Mouse (Mus musculus): ENCODE results near the gene Gm21988. TPM values are rescaled to one million over a fixed set of nuclear protein-coding genes. Genes with fewer than 3 reads are reported as not detected.

The Gm21988 gene
- total RNA-seq, 2 experiments from 2014 or later: 7.2 to 7.9 TPM

DNA sequence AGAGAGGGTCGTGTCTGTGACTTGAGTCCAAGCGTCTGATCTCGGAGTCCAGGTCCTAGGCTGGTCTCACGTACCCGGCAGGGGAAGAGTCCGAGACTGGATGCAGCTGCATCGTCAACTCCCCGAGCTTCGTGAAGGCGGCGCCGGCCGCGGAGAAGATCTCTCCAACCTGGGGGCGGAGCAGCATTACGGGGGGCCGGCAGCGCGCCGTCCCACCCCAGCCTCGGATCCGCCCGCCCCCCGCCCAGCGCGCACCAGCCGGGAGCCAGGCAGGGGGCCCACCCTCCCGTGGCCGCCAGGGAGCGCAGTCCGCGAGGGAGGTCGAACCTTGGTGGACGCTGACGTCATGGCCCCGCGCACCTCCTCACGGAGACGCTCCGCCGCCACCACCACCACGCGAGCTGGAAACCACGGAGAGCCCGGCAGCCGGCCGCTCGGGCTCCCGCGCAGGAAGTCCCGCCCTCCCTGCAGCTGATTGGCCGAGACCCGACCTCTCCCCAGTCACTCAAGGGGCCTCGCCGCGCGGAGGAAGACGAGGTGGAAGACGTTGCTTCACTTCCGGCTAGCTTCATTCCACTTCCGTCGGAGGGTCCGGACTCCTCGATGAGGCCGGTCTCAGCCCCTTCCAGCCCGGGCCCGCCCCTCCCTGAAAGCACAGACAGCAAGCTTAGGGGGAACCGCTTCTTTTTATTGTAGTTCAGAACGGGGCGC lies 2.0 kb downstream of the Gm21988 start, which contains the start of gene 0610010K14Rik:
Gene 0610010K14Rik, minus strand, starts transcription at position 458 of the 711 bp plus-strand sequence.
- peak; percentile 98 for DNase-seq (ENCODE audit: low spot score in 2 of 2)

DNA sequence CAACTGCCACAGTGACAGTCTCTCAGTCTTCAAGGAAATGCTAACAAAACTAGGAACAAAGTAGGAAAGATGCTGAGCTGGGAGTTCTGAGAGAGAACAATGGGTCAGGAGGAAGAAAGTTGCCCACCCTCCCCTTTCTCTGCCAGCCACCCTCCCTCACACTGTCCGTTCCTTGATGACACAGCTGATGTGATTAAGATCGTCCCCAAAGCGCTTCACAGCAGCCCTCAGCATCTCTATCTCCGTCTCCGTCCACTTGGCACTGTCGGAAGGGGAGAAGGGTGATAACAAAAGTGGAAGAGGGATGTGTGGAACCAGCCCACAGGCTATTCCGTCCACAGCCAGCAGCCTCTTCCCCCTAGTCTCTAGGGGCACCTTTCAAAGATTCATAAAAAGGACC lies 2.9 kb downstream of the Gm21988 start:
- peak in 1 of 2 experiments; percentile 31 for DNase-seq (ENCODE audit: low spot score in 2 of 2)

DNA sequence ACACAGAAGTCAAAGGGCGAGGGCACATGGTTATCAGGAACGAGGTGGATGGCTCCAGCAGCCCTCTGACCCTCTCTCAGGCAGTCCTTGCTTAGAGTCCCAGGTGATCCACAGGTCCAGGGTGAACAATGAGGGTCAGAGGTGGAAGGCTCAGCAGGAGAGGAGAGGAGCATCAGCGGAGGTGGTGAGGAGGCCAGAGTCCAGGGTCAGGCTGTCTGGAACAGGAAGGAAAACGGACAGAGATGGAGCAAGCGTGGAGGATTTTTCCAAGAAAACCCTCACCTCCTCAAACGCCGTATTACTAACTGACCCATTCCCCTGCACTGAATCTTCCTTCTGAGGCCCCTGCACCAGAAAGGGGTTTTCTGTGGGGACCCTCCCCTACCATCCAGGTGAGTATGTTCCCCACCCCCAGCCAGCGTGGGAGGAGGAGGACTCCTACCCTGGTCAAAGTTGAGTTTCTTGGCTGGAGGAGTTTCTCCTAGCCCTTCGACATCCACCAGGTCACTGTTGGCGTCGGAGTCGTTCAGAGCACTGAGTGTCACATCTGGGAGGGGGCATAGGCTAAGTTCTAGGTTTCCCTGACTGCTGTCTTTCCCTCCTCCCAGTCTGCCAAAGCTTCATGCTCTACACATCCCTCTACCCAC lies 4.3 kb downstream of the Gm21988 start:
- DNase-seq (ENCODE audit: low spot score in 2 of 2): no peak

DNA sequence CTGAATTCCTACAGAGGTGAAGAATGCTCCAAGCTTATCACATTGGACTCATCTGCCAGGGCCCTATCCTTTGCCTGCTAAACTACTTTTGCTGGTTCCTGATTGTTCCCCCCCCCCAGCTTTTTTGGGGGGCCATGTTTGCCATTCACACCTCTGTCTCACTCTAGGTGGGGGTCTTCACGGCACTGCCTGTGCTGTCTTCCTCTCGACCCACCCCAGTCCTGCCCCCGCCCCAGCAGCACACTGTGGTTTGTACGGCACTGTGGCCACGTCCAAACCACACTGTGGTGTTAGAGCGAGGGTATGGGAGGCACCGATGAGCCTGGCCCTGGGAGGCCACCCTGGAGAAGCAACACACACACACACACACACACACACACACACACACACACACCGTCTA lies 5.1 kb downstream of the Gm21988 start:
- no peak for DNase-seq (ENCODE audit: low spot score in 2 of 2)

DNA sequence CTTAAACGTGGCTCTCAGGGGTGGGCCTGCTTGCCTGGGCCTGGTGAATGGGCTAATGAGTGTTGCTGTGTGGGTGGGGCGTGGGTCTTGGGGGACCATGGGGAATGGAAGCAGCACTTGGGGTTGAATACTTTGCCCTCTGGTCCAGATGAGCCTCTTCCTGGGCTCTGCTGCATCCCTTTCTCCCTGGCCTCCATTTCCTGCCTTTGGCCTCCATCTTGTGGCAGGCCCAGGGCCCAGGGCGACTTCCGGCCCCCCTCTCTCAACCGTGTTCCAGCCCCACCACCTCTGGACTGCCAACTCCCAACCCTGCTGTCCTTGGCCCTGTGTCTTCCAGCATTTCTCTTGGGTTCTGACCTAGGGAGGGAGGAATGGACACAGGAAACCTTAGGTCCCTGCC lies 5.6 kb downstream of the Gm21988 start:
- DNase-seq (ENCODE audit: low spot score in 2 of 2): no peak

DNA sequence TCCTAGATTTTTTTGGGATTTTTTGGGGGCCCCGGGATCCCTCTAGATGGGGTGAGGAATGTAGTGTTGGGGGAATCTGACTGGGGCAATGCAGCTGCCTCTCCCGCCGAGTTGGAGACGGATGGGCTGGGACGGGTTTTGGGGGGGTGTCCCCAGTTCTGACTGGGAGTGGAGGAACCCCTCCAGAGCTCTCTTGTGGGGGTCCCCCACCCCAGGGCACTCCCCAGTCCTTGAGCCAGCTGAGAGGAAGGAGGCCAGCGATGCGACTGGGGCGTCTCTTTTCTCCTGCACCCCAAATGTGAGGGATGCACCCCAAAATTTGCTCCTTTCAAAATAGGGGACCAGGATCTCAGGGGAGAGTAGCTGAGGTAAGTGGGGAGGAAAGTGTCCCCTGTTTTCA lies 6.6 kb downstream of the Gm21988 start:
- DNase-seq (ENCODE audit: low spot score in 2 of 2): peak in 1 of 2 experiments; percentile 31

DNA sequence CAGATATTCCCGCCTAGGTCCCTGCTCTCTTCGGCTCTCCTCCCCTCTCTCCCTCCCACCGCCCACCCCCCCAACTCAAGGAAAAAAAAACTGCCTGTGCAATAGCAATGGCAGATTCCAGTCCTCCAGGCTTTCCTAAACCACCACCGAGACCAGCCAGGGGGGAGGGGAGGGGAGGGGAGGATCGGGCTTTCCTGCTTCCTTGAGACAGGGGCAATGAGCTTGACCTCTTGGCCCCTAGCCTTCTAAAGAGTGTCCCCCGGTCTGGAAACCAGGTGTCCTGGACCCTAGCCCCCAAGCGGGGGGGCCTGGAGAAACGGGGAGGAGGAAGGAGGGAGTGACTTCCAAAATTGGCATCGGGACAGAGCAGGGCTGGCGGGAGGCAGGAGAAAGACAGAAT lies 7.1 kb downstream of the Gm21988 start:
- DNase-seq (ENCODE audit: low spot score in 2 of 2): peak; percentile 54 to 81

DNA sequence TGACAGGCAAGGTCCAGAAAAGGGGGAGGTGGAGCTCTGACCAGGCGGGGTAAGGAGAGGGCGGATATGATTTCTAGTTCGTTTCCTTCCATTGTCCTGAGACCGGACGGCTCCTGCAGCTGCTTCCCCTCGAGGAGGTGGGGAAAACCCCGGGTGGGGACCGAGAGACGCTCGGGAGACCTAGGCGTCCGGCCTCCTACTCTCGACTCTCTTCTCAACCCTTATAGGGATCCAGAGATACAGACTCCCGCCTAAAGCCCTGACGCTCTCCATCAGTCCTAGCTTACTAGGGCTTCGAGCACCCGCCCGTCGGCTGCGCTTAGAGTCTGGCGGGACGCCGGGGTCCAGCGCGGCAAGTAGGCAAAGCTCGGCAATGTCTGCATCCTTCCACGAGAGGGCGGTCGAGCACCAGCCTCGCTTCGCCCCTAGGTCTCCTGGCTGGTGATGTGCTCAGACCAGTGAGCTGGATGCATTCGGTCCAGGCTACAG lies 9.3 kb downstream of the Gm21988 start:
- peak; percentile 77 to 83 for DNase-seq (ENCODE audit: low spot score in 2 of 2)

DNA sequence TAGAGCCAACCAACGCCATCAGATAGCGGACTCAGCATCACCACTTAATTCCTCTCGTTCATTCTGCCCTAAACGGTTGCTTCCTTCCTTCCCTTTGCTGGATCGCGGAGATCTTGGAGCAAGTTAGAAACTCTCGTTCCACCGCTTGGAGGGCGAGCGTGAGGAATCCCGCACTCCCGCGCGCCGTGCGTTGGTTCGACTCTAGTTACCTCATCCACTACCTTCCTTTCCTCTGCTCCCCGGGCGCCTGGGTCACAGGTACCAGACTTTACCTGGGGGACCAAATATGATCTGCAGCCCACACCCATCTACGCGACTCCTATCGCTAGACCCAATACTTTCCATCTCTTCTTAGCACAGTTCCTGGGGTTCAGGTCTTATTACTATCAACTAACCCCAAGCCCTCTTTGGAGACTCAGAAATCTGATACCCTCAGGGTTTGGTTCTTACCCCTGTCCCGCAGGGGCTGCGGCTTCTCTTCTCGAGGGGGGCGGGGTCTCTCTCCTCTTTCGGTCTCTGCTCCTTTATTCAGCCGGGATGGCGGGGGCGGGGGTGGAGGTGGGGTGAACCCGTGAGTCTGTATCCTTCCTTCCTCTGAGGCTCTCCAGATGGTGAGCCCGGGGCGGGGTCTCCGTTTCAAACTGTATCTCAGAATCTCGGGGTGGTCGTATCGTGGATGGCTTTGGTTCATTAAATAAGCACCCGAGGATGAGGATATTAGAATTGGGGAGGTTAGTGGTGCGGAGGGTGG lies 10.2 kb downstream of the Gm21988 start, which contains the start of gene Bcl6b:
Gene Bcl6b, minus strand, starts transcription at position 539 of the 751 bp plus-strand sequence.
- DNase-seq (ENCODE audit: low spot score in 2 of 2): no peak

DNA sequence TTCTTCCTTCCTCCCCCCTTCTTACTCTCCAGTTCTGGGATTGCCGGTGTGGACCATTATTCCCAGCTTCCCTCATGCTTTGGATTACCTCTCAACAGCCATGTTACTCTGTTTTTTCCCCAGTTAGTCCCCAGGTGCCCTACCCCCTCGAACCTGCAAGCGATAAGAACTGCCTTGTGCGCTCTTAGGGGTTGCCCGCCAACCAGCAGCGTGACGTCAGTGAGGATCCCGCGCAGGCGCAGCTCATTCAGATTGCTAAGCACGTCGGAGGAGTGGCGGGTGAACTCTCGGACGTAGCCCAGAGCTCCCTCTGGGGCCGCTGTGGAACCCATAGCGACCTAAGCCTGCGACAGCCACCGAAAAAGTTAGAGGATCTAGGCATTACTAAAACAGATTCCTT lies 10.8 kb downstream of the Gm21988 start:
- DNase-seq (ENCODE audit: low spot score in 2 of 2): peak; percentile 73 to 84

DNA sequence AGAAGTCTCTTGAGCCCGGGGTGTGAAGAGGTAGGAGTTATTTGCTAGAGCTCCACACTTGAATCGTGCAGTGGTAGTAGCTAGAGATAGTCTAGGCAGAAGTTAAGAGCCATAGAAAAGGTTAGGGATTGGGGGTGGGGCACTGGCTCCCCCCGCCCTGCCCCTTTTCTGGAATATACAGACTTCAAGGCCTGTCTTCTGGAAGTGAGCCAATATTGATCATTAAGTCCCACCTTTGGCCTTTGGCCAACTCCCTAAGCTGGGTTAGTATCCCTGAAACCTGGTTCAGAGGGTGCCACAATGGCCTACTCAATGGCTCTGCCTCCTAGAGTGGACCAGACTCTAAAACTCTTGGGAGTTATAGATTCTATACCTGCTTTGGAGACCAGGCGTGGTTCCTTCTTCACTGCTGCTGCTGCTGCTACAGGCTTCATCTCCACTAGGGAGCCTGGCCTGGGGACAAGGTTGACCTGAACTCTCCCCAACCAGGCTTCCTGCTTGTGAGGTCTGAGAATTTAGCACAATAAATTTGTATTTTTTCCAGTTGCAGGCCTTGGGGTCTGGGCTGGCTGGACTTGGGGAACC lies 11.9 kb downstream of the Gm21988 start:
- no peak for DNase-seq (ENCODE audit: low spot score in 2 of 2)

DNA sequence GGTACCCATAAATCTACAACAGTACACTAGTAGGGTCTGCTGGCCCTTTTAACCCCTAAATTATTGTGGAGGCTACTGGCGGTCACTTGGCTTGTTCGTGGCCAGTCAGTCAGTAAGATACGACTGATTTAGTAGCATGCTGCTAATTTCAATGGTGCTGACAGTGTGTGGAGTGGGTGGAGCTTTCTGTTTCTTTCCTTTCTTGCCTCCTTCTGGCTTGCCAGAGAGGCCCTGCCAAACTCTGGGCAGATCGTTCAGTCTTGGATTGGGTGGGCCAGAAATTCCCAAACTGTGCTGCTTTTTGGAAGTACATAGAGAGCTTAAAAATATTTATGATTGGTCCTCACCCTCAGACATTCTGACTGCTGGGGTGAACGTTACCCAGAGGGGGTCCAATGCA lies 12.5 kb downstream of the Gm21988 start:
- DNase-seq (ENCODE audit: low spot score in 2 of 2): peak in 1 of 2 experiments; percentile 63

DNA sequence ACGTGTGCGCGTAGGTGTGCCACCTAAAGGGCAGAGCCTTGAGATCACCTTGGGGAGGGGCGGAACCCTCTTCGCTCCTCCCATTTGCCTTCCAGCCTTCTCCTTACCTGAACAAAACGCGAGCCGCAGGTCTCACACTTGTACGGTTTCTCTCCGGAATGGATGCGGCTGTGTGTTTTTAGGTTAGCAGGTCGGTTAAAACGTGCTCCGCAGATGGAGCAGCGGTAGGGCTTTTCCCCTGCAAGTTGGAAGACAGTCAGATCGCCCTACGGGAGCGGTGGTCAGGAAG lies 13.1 kb downstream of the Gm21988 start:
- DNase-seq (ENCODE audit: low spot score in 2 of 2): no peak

DNA sequence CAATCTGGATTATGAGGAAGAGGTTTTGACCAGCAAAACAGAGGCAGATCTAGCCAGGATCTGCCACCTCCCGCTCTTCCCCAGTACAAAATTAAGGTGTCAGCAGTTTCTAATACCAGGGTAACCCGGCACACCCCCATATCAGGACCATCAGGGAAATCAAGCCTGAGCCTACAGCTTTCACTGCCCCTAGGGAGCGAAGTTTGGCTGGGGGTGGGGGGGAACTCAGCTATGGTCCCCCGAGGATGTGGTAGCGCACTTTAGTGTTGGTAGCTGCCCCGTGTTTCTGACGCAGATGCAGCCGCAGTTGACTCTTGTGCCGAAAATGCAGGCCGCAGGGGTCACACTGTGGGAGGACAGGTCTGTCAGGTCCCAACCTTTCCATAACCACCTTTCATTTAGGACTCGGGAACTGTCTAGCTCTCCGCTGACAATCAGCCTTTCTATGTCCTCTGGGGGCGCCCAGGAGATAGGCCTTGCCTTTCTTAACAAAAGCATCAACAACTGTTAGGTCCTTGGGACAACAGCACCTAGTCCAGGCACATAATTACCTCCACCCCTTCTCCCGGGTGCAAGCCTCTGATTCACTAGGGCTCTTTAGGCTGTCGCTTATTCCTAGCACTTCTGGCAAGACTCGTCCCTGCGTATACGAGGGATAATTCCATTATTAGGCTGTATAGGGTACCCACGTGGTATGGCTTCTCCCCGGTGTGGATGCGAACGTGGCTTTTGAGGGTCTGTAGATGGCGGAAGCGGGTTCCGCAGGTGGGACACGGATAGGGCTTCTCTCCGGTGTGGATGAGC lies 13.6 kb downstream of the Gm21988 start:
- no peak for DNase-seq (ENCODE audit: low spot score in 2 of 2)

DNA sequence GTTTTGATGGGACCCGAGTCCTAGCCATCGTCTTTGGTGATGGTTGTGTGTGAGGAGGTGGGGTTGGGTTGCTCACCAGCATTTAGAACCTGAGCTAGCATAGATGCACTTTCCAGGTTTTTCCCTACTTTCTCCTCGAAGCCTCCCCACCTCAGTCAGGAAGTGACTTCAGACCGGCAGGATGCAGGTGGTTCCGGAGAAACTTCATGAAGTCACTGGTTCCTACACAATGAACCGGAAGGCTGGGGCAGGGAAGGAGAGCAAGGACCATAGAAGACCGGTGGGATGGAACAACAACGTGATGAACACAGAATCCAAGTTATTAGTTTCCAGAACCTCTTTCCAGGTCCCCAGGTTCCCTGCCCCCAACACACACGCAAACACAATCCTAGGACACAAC lies 15.9 kb downstream of the Gm21988 start:
- no peak for DNase-seq (ENCODE audit: low spot score in 2 of 2)

DNA sequence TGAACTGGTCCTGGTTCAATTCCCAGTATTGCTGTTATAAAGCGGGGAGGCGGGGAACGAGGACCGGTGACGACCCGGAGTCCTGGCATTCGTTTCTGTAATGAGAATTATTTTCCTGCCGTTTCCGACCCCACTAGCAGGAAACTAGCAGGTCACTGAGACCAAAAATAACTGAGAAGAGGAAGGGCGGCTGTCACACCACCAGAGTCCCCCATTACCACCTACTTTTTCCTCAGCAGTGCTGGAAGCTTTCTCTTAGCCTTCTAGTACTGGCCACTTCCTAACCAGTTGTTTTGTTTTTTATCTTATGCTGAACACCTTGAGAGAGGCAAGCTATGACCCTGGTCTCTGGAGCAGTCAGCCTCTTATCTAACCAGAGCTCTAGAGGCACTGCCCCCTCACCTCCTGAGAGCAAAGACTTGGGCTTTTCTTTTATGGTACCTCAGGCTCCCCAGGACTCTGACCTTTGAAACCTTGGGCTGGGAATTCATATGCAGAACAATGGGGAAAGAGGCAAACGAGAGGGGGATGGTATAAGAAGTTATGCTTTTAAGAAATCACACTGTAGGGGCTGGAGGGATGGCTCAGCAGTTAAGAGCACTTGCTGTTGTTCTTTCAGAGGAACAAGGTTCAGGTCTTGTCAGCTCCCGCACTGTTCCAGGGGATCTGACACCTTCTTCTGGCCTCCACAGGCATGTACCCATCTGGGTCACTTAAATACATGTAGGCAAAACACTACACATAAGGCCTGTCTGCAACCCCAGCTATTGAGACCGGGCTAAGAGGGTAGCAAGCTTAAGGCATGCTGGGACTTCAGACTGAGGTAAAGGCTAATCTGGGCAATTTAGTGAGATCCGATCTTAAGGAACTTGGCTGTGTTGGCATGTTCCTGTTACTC lies 17.8 kb downstream of the Gm21988 start:
- no peak for DNase-seq (ENCODE audit: low spot score in 2 of 2)

DNA sequence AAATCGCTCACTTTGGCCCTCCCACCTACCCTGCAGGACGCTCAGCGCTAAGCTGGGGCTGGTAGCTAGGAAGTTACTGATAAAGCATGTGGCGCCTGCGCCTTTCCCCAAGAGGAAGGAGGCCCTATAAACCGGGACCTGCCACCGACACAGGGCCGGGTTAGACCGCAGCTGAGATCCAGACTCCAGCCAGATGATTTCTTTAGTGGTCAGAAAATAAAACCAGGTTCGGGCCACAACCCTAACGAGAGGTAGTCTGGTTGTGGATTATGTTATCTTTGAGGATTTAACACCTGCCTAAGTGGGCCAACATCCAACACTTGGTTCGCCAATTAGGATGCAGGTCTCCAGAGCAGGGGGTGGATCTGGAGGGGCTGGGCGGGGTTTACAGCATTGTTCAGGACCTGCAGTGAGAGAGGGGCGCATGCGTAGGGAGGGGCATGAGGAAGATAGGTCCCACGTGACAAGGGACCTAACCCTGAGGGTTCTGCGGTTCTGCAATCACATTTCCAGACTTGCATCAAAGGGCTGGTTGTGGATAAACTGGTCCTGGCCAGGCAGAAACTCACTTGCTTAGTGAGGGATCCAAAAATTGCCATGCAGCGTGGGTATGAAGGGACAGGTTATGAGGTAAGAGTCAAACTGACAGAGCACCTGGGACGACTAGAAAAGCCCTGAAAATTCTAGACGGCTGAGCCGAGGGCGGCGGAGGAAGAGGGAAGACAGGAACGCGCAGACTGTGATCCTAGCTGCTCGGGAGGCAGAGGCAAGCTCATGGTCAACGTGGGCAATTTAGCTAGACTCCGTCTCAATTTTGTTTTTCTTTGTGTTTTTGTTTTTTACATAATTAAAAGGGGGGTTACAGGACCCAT lies 18.7 kb downstream of the Gm21988 start, which contains the start of gene Slc16a13:
Gene Slc16a13, minus strand, starts transcription at position 334 of the 872 bp plus-strand sequence.
- DNase-seq (ENCODE audit: low spot score in 2 of 2): peak; percentile 90 to 97

DNA sequence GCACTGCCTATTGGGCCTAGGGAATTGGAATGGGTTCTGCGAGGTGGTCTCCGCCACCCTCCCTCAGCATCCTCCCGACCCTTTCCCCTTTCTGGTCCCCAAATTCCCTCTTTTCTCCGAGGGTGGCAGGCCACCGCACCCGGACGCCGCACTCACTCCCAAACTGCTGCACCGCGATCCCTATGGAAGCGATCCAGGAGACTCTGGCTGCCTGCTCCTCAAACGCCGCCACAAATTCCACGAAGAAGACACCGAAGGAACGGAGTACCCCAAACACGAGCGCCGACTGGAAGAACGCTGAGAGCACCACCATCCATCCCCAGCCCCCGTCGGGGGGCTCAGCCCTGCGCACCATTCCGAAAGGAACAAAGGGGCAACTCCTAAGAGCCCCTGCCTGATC lies 19.3 kb downstream of the Gm21988 start:
- peak in 1 of 2 experiments; percentile 31 for DNase-seq (ENCODE audit: low spot score in 2 of 2)

DNA sequence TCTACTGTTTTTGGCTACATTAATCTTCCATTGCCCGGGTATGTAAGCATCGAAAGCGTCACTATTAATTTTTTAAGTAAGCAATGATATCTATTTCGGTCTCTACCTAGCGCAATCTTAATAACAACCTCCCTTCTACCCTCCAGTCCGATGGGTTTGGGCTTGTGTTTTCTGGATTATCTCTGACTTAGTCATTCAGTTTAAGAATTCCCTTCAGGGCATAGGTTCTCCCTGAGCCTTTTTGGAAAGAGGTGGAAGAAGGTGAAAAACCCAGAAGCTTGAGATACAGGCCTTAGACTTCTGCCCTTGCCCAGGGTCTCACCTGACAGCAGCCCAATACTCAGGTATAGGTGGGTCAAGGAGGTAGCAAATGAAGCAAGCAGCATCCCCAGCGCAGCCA lies 19.8 kb downstream of the Gm21988 start:
- DNase-seq (ENCODE audit: low spot score in 2 of 2): no peak
